Mouse (Mus musculus) hindbrain, embryonic 14.5 days (tissue): ENCODE results near the gene Aldh4a1. TPM values are rescaled to one million over a fixed set of nuclear protein-coding genes. Genes with fewer than 3 reads are reported as not detected.

Experiments used
- microRNA-seq: library from miRNA; unstranded; fragments of <30 nt; microRNA quantifications from one replicate; pipeline ENCODE4, GENCODE M21; 2016
- polyA plus RNA-seq: library from polyadenylated mRNA; unstranded; fragments of >200 nt; fragmentation: Nextera tagmentation; extraction: Ambion mirVana; gene quantifications from 2 replicates; pipeline ENCODE4 v1.2.1, GENCODE M21; 2014

Aldh4a1 gene
- polyA plus RNA-seq, 1 experiment from 2014 or later = 18.1 TPM

Small RNAs within 50 kb of the gene (microRNA-seq; reads per million reads assigned to microRNA genes)
- gene Gm25571 = not detected
- gene Mir7020 = not detected

Other genes with a start within 250 kb of the Aldh4a1 start
- 5.6 and 6.0 TPM in 2 replicates for gene Iffo2, start 92.3 kb upstream of the Aldh4a1 start, polyA plus RNA-seq
- 0.07 TPM in 1 of 2 replicates, not detected in the other for gene Gm21969, start 19.7 kb upstream of the Aldh4a1 start, polyA plus RNA-seq
- not detected in 2 replicates for gene Tas1r2, start 30.7 kb downstream of the Aldh4a1 start, polyA plus RNA-seq
- gene Pax7, start 210.7 kb downstream of the Aldh4a1 start, polyA plus RNA-seq = 0.24 and 0.61 TPM in 2 replicates